Mouse (Mus musculus): ENCODE results near the gene Tmem160.

Tmem160 gene

GRCm38 (mm10) chr7:16493361-16493760, 40.8 kb downstream of the Tmem160 start:
- DNase-seq: peak in 1 of 2 experiments; percentile 20

- no peak for DNase-seq
Measured at GRCm38 (mm10) chr7:16496260-16496659, 43.7 kb downstream of the Tmem160 start.

- no peak for DNase-seq
Measured at GRCm38 (mm10) chr7:16499671-16500104, 47.1 kb downstream of the Tmem160 start.

GRCm38 (mm10) chr7:16501571-16501970, 49.0 kb downstream of the Tmem160 start:
- DNase-seq: no peak

GRCm38 (mm10) chr7:16504573-16505225, 52.1 kb downstream of the Tmem160 start:
- DNase-seq: no peak
